Mouse (Mus musculus): Measurements from ENCODE around the gene Mast3. TPM values are rescaled to one million over a fixed set of nuclear protein-coding genes. Genes with fewer than 3 reads are reported as not detected.

The Mast3 gene
- 100 to 1,000 TPM; 298 to 350 TPM for total RNA-seq (2021)

DNA sequence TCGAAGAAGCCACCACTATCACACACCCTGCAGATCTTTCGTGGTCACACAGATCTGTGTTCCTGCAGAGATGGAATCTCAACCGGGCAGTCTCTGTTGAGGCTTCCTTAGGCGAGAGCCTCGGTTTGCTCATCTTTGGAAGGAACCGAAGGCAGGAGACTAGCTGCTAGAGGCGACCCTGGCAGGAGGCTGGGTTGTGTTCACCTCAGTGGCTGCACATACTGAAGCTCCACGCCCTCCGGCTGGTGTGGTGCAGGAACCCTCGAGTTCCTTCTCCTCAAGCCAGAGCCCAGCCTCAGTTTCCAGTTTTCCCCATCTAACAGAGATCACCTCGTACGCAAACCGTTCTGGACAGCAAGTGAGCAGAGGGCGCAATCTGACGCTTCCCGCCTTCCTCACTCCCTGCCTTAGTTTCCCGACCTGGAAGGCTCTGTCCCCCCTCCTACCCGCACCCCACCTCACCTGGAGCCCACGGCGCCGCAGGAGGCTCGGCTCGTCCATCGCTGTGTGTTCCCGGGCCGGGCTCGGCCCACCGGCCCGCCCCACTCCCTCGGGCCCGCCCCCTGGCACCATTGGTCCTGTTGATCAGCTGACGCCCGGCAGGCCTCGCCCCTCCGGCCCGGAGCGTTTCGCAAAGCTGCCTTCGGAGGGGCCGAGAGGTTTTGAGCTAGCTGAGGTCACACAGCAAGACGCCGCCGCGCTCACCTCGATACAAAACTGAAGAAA, at the start of gene Mast3:
Mast3 (minus strand) TSS at position 574 of the 726 bp plus-strand sequence.
- intact Hi-C loops (cut with DNase I), result loop anchor here (2.0 kb wide), 1 partner anchor 34 kb away; the partner anchor contains the start of gene Arrdc2
- DNase-seq (ENCODE audit: low spot score in 2 of 2), result peak; percentile 81 to 88

DNA sequence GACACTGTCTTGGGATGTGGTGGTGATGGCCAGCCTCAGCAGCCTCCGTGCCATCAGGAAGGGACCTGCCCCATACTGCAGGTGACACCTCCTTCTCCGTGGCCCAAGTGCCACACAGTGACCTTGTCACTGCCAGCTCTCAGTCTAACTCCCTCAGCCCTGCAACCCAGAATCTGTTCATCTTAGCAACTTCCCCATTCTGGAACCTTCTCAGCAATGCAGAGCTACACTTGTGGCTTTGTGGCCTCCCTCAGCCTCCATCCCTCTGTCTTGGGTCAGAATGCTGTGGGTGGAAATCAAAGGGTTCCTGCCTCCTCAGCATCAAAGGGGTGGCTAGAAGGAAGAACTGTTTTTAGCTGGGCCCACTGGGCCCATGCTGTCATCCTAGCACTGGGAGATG, 49.0 kb upstream of the Mast3 start:
- intact Hi-C loops (cut with DNase I), result no loop called here
- no peak for DNase-seq (ENCODE audit: low spot score in 2 of 2)

DNA sequence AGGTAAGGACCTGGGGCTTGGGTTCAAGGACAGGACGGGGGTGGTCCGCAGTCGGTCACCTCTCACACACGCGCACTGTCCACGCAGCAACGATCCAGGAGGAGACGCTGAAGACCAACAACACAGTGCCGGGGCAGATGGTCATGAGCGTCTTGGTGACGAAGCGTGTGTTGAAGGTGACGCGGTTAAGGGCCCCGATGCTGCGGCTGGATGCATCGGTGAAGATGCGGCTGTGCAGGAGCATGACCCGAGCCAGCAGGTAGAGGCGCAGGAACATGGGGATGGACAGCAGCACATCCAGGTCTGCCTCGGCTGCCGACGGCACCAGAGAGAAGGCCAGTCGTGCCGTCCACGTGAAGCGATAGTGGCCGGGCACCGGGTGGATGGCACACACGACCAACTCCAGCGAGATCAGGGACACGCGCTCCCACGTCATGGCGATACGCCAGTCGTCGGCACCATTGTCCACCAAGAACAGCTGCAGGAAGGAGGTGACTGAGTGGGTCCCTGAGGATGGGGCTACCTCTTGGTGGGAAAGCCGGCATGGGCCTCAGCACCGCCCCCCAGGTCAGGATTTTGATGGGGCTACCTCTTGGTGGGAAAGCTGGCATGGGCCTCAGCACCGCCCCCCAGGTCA, 47.9 kb upstream of the Mast3 start:
- intact Hi-C loops (cut with DNase I), result no loop called here
- DNase-seq (ENCODE audit: low spot score in 2 of 2), result no peak

DNA sequence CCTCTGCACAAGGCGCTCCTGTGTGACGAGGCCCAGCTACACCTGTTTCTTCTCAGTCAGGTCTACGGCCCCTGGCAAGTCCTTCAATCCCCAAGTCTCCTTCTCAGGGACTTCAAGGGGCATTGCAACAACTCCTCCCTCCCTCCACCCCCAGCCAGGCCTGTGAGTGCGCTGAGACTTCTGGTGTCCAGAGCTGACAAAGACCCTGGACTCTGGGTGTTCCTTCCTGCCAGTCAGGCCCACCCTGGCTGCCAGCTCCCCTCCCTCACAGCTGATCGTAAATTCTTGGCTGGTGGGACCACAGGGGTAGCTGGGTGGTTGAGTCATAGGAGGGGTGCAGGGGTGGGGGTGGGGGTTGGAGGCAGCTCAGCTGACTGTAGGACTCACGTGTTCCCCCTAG, 47.0 kb upstream of the Mast3 start:
- DNase-seq (ENCODE audit: low spot score in 2 of 2), result no peak
- intact Hi-C loops (cut with DNase I), result no loop called here

DNA sequence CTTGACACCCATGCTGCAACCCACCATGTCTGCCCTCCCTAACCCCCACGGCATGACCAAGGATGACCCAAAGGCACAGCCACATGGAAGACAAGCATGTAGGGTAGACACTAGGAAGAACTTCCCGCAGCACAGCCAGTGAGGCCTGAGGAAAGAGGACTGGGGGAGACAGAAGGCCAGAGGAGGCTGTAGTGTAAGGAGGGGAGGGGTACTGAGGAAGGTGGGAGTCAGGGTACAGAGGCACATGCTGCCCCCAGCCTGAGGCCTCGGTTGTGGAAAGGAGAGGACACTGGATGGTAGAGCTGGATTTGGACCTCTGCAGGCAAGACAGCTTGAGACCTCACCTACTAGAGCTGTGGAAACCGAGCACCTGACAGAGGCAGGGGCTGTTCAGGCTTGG, 46.1 kb upstream of the Mast3 start:
- intact Hi-C loops (cut with DNase I), result no loop called here
- no peak for DNase-seq (ENCODE audit: low spot score in 2 of 2)

DNA sequence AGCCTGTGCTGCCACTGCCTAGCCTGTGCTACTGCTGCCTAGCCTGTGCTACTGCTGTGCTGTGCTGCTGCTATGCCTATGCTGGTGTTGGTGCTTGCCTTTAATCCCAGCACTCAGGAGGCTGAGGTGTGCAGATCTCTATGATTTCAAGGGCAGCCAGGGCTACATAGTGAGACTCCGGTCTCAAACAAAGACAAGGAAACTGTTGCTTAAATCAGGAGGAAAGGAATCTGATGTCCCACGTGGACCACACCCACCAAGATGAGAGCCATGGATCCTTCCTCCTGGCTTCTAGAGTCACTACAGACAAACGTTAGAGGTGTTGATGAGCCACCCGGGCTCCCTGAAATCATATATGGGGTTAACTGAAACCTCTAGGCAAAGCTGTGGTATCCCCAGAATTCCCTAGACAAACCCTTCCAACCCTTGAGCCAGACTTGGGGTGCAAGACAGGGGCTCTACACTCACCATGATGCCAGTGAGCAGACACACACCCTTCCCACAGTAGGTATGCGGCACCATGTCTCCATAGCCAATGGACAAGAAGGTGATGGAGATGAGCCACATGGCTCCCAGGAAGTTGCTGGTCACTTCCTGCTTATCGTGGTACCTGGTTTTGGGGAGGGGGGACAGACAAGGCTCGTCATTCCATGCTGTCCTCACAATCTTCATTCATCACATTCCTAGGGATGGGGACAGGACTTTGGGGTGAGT, 45.4 kb upstream of the Mast3 start:
- DNase-seq (ENCODE audit: low spot score in 2 of 2), result no peak
- intact Hi-C loops (cut with DNase I), result no loop called here

DNA sequence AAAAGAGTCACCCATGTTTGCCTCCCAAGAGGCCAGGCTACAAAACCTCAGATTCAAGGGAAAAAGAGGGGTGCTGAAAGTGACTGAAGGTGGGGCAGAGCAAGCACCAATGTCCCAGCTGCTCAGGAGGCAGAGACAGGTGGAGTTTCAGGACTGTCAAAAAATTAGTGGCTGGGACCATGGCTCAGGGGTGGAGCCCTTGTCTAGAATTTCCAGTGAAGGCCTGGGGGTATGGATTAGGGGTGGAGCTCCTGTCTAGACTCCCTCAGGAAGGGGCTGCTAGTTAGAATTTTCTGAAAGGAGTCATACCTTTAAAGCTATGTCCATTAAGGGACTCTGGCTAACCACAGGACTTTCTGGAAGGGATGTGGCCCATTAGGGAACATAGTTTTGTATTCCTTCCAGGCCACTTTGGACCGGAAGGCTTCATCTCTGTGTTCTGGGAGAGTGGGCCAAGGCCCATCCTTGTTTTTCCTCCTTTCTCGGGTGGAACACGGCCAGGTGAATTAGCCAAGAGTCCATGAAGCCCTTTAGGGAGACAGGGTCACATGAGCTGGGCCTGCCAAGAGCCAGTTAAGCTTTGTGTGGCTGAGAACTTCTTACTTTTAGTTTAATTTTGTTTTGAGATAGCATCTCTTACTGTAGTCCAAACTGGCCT, 44.6 kb upstream of the Mast3 start:
- no peak for DNase-seq (ENCODE audit: low spot score in 2 of 2)
- intact Hi-C loops (cut with DNase I), result no loop called here

DNA sequence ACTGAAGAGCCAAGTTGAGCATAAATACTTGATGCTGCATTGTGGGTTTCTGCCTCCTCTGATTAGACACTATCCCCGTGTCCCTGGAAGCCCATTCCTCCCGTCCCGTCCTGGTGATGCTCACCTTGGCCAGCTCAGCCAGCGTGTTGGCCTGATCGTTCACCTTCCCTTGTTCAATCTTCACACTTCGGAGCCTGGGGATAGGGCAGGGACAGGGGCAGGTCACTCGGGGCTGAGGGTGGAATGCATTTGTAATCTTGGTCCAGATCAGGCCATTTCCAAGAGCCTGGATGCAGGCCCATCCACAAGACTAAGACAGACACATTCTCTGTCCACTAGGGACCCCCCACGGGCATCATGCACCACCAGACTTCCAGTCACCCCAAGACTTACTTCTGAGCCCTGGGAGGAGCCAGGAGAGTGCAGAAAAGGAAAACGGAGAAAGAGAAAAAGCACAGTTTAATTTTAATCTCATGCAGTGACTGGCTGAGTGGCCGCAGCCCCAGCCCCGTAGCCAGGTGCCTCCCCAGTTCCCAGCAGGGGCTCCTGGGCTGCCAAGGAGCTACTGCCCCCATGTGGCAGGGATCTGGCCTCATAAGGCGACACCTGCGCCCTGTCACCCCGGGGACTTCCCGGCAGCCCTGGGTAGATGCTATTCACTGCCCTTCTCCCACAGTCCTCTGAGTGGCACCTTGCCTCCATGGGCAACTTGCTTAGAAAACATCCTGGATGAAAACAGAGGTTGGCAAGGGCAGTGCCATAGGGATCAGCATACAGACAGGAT, 41.7 kb upstream of the Mast3 start:
- intact Hi-C loops (cut with DNase I), result no loop called here

DNA sequence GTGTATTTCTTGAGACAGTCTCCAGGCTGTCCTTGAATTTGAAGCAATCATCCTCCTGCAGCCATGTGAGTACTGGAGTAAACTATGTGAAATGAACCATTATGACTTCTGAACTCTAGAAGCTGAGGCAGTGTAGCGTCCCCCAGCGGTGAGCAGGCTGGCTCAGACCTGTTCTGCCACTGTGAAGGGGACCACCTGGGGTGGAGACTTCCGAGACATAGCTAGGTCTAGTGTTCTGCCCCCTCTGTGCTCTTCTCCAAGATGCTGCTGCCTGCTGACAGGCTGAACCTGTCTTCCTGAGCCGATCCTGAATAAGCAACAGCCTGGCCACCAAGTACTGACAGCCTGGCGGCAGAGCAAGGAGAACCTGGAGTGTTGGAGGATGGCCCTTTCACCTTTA, 40.3 kb upstream of the Mast3 start:
- intact Hi-C loops (cut with DNase I), result no loop called here
- DNase-seq (ENCODE audit: low spot score in 2 of 2), result no peak

More for the DNA sequence above, 41.7 kb upstream of the Mast3 start:
- DNase-seq (ENCODE audit: low spot score in 2 of 2), result no peak

DNA sequence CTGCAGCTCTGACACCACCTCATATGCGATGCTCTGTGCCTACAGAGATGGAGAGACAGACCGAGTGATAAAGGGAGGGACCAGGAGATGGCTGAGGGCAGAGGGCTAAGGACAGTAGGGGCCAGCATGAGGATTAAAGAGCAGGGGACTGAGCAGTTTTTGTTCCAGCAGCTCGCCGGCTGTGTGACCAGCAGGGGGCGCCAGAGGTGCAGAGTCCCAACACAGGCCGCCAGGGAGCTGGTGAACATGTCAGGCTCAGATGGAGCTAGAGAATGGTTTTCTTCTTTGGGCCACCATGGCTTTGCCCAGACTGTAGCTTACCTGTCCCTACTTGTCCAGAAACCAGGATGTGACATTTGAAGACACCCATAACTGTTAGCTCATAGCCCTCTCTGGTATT, 39.7 kb upstream of the Mast3 start:
- DNase-seq (ENCODE audit: low spot score in 2 of 2), result peak; percentile 82 to 86
- intact Hi-C loops (cut with DNase I), result loop anchor here (1.0 kb wide), 1 partner anchor 25 kb away; no protein-coding TSS in a partner anchor

DNA sequence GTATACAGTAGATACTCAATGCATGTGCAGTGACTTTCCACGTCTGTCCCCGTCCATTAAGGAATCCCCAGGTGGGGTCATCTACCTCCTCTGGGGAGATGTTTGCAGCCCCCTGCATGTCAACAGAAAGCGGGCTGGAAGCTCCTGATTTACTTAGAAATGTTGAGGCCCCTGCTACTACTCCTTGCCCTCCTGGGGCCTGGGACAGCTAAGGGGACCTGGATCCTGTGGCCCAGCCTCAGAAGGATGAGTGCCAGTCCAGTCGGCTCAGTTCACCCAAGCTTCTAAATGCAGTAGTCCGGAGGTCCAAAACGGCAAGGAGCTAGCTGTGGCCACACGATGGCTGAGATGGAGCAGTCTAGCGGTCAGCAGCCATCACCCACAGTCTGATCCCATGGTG, 39.1 kb upstream of the Mast3 start:
- intact Hi-C loops (cut with DNase I), result loop anchor here (1.0 kb wide), 1 partner anchor 25 kb away; no protein-coding TSS in a partner anchor

DNA sequence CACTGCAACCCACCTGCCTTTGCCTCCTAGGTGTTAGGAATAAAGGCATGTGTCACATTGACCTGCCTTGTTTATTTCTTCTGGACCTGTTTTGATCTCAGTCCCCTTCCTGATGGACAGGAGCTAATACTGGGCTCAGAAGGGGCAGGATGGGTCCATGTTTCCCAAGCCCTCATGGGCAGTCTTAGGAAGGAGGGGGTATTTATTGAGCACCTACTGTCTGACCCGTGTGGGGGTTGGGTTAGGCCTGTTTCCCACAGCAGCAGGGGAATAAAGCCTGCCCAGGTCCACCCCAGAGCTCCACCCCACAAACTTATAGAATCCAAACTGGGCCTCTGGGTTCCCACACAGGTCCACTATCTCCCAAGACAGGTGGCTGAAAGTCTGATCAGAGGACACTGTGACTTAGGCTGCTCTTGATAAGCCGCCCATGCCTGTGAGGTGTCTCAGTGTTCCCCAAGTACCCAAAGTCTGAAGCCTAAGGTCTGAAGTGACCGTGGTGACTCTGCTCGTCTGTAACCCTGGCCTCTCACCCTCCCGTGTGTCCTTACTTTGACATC, 38.4 kb upstream of the Mast3 start:
- no peak for DNase-seq (ENCODE audit: low spot score in 2 of 2)

More for the DNA sequence above, 39.1 kb upstream of the Mast3 start:
- no peak for DNase-seq (ENCODE audit: low spot score in 2 of 2)

DNA sequence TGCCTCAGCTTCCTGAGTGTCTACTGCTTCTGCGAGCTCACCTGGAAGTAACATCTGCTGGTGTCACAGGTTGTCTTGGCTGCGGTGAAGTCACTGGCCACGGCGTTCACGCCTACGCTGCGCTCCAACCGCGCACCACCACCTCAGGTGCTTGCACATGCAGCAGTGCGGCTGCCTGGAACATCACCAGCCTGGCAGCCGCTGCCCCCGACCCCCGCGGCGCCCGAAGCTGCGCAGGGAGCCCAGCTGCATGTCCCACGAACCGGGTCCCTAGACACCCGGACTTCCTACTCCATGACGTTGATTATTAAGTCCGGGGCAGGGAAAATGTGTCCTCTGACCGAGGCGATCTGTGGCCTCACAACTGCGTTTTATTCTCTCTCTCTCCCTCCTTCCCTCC, 37.6 kb upstream of the Mast3 start:
- intact Hi-C loops (cut with DNase I), result no loop called here
- no peak for DNase-seq (ENCODE audit: low spot score in 2 of 2)

More for the DNA sequence above, 38.4 kb upstream of the Mast3 start:
- intact Hi-C loops (cut with DNase I), result no loop called here

DNA sequence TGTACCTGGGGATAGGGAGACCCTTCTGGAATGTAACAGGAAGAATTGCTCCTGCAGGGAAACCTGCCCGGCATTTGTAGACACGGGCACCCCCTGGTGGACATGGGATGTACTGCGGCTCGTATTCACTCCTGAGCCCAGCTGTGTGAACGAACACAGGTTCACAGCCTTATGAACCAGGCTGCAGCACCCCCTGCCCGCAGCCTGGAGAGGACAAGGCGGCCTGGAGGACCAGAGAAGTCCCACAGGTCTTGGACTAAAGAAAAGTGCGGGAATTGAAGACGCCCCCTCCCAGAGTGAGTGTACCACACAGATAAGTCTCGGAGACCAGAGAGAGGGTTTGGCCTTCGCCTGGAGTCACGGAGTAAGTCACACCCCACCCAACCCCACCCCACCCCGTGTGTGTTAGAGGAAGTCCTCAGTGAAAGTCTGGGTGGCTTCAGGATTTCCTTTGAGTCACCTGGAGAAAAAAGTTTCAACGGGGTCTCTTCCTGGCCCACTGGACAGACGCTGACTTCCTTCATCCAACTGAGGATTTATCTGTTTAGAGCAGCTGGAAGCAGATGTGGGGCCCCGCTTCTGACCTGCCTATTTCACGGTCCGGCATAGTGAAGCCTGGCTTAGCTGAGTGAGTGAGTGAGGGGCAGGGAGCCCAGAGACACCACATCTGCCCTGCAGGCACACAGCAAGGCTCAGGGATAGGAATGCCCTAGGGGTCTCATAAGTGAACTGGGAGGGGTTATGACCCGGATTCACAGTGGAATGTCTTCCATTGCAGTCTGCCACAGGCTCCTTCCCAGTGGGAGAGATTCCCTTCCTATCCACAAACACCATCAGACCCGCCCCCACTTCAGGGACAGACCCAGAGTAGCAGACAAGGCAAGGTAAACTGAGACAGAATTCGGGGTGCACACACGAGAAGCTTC, 36.6 kb upstream of the Mast3 start:
- peak; percentile 88 to 90 for DNase-seq (ENCODE audit: low spot score in 2 of 2)
- intact Hi-C loops (cut with DNase I), result loop anchor here (1.0 to 2.0 kb wide), 3 partner anchors 20 to 121 kb away; no protein-coding TSS in a partner anchor

DNA sequence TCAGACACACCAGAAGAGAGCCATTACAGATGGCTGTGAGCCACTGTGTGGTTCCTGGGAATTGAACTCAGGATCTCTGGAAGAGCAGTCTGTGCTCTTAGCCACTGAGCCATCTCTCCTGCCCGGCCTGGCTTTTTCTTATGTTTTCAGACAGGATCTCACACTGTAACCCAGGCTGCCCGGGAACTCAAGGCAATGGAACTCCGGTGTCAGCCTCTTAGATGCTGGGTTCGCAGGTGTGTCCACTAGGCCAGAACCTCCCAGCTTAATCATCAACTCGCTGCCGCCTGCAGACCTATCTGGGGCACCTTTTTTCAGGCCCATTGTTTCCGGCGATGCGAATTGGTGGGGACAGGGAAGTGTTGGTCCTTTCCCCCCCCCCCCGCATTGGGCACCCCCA, 35.7 kb upstream of the Mast3 start:
- no peak for DNase-seq (ENCODE audit: low spot score in 2 of 2)
- intact Hi-C loops (cut with DNase I), result loop anchor here (2.0 kb wide), 1 partner anchor 78 kb away; no protein-coding TSS in a partner anchor

DNA sequence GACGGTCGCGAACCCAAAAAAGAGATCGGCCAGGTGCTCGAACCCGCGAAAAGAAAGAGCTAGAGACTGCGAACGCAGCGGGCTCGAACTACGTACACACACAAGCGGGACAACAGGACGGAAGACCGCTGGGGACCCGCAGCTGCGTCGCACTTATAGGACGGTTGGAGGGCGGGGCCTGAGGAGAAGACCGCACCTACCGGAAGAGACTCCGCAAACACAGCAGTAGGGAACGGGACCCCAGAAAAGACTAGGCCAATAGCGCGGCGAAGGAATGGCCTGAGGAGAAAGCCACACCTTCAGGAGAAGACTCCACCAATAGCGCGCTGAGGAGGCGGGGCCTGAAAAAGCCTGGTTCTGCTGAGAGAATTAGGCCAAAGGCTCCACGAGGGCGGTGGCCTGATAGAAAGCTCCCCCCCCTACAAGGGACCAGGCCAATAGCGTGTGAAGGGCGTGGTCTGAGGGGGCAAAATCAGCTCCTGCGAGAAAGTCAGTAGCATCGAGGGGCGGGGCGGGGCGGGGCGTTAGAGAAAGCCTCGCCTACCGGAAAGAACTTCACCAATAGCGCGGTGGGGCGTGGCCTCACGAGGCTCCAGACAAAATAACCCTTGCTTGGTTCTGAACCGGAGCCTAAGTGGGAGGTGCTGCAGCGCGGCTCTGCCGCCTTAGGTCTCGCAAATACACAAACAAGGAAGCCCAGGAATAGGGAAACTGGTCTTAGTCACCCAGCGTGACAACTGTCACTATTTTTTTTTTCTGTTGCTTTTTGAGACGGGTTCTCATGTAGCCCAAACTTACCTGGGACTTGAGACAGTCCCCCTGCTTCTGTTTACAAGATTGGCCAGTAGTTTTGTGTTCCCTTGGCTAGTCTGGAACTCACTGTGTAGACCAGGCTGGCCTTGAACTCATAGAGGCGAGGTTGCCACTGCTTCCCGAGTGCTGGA, 34.8 kb upstream of the Mast3 start, which contains the start of gene Arrdc2:
Arrdc2 (minus strand) TSS at position 313 of the 944 bp plus-strand sequence.
- intact Hi-C loops (cut with DNase I), result loop anchor here (2.0 kb wide), 2 partner anchors 35 to 77 kb away; partner anchors contain the start of gene Mast3
- DNase-seq (ENCODE audit: low spot score in 2 of 2), result peak; percentile 97 to 100
